Mouse (Mus musculus) gastrocnemius, postnatal 10 days (tissue): ENCODE data around the gene Slc25a22. TPM values are rescaled to one million over a fixed set of nuclear protein-coding genes. Genes with fewer than 3 reads are reported as not detected.

Source experiments
- DNase-seq: peaks from one replicate; pipeline ENCODE4 v3.0.0; 2021; ENCODE audit warnings: mixed read lengths
- long read RNA-seq, 2 experiments: library from polyadenylated mRNA; stranded (forward); transcript quantifications; one replicate each; pipeline ENCODE4 v2.0.0; 2021
- total RNA-seq, 2 experiments: library from RNA; stranded (reverse); gene quantifications; 2 replicates each; pipeline ENCODE4 v1.2.3; 2021

The Slc25a22 gene
- 10 to 100 TPM; 14.5 to 25.7 TPM for total RNA-seq
- long read RNA-seq, experiment 1, transcript Slc25a22-201 (10 exons, 2,811 nt), result major isoform, 9 of 26 reads
- long read RNA-seq, experiment 1, partial matches to known transcripts, result 3 of 26 reads
- long read RNA-seq, experiment 1, other reads (novel, unspliced or antisense), result 13 of 26 reads
- long read RNA-seq, experiment 2, full-length matches to known transcripts, result 6 of 15 reads
- long read RNA-seq, experiment 2, partial matches to known transcripts, result 1 of 15 reads
- long read RNA-seq, experiment 2, other reads (novel, unspliced or antisense), result 8 of 15 reads

GRCm38 (mm10) chr7:141437178-141438120, at the start of gene Slc25a22:
TSS of gene Slc25a22 (minus strand) at chr7:141437892.
- peak; percentile 83 for DNase-seq

DNA sequence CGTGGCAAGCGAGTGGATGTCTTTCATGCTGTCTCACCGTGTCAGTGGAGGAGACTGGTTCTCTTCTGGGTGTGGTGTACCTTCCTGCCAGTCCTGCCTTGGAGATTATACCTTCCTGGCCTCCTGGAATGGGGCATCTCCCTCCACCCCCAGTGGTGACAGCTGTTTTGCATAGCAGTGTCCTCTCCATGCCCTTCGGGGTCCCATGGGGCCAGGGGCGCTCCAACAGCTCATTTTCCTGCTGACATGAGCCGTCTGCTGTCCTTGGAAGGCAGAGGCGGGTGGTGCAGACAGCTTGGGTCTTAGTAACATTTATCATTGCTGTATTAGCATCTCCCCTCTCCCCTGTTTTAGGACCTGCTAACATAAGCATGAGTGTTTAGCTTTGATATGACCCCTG, 49.4 kb upstream of the Slc25a22 start:
- DNase-seq, result no peak

GRCm38 (mm10) chr7:141486239-141486638, 48.5 kb upstream of the Slc25a22 start:
- no peak for DNase-seq

DNA sequence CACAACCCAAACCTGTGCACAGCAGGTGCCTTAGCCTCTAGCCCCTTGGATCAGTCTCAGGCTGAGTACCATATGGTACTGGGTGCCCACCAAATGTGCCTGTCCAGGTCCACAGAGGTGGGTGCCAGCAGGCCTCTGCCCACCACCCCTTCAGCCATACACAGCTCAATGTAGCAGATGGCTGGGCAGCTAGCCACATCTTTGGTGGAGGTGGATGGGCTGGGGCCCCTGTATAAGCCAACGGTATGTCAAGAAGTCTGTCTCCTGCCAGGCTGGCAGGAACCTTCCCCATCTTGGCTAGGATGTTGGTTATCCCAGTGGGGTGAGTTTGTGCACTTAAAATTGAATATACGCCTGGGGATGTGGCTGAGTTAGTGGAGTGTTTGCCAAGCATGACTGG, 47.9 kb upstream of the Slc25a22 start:
- no peak for DNase-seq

GRCm38 (mm10) chr7:141485186-141485585, 47.5 kb upstream of the Slc25a22 start:
- DNase-seq, result no peak

DNA sequence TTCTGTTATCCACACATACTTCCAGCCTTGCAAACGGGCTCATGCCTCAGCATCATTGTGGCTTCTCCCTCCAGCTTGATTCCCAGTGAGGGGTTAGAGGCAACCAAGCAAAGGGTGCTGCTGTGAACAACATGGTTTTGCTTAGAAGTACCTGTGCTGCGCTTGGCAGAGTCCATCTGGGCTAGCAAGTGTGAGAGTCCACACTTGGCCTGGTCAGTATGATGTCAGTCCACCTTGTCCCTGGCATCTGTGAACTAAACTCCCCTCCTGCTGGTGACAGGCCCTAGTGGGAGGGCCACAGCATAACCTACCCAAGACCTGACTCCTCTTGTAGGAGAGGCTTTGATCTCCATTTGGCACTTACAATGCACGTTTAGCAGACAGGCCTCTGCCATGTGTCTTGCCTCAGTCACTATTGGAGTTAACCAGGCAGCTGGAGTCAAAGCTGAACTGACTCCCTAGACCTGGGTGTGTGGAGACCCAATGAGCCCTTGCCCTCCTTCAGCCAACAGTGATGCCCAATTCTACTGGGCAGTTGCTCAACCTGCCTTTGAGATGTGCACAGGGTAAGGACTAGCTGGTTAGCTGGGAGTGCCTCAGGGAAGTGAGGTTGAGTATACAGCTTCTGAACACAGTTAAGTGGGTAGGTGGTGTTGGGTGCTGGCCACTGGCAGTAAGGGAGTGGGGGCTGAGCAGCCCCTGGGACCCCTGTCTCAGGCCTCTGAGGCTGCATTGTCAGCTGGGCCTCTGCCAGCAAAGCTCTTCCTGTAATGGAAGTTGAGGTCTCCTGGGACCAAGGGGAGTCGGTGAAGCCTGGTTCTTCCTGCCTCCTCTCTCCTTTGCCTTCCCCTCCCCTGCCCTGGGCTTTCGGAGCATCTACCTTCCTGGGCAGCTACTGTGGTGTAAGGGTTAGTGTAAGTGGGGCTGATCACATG, 46.8 kb upstream of the Slc25a22 start:
- no peak for DNase-seq

DNA sequence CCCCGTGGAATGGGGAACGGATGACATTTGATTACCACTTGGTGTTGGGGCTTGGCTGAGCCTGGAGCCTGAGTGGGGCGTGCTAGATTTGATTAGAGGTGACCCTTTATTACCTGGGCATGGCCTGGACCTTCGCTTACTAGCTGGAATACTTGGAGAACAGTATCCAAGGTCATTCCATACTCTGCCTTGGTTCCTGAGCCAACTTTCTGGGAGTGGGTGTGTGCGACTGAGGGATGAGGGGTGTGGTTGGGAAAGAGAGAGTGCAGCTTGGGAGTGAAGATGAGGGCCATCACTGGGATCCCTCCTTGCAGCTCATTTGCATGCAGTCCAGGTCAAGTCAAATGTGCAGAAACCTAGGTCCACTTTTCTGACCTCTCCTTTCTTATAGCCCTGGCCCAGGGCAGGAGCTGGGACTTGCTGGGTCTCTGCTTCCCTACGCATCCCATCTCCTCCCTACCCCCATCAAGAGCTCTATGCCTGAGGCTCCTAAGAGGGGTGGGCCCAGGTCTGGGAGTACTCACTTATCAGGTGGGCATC, 45.5 kb upstream of the Slc25a22 start:
- no peak for DNase-seq

- DNase-seq, result no peak
Observed at GRCm38 (mm10) chr7:141482531-141483024, 44.9 kb upstream of the Slc25a22 start.

DNA sequence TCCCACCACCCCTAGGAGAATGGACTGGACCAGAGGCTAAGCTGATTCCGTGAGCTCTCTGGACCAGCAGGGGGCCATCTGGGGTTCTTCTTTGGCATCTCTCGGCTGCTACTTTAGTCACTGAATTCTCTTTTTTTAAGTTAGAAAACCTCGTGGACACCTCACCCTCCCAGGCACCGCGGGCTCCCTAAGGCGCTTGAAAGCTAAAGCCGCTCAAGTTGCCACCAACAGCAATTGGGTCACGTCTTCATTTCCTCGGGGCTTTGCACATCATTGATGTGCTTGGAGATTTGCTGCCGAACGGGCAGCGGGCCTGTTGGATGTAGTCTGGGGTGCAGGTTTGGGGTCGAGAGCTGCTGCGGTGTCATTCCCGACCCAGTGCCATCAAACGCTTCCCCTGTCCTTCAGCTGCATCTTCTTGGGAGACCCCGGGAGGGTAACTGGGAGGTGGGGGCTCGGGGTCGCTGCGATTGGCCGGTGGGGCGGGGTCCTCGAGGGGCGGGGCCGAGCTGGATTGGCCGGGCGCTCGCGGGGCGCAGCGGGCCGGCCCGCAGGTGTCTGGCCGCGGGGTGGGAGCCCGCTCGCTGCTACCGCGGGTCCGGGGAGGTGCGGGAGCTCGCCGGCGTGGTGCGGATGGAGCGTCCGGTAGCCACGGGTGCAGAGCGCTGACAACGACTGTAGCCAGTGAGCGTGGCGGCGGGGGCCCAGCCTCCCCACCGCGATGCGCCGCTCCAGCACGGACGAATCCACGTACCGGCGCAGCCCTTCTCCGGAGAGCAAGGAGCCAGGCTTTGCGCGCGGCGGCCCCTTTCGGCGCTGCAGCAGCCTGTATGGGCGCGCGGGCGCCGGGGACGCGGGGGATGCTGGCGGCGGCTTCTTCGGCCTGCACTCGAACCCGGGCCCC, 44.1 kb upstream of the Slc25a22 start:
- no peak for DNase-seq

GRCm38 (mm10) chr7:141480842-141481497, 43.3 kb upstream of the Slc25a22 start:
- DNase-seq, result peak; percentile 55

GRCm38 (mm10) chr7:141478270-141478748, 40.6 kb upstream of the Slc25a22 start:
- DNase-seq, result no peak

- DNase-seq, result no peak
Observed at GRCm38 (mm10) chr7:141477578-141478269, 40.0 kb upstream of the Slc25a22 start.

- no peak for DNase-seq
Observed at GRCm38 (mm10) chr7:141476981-141477370, 39.3 kb upstream of the Slc25a22 start.

- DNase-seq, result peak; percentile 73
Observed at GRCm38 (mm10) chr7:141476226-141476980, 38.7 kb upstream of the Slc25a22 start.

DNA sequence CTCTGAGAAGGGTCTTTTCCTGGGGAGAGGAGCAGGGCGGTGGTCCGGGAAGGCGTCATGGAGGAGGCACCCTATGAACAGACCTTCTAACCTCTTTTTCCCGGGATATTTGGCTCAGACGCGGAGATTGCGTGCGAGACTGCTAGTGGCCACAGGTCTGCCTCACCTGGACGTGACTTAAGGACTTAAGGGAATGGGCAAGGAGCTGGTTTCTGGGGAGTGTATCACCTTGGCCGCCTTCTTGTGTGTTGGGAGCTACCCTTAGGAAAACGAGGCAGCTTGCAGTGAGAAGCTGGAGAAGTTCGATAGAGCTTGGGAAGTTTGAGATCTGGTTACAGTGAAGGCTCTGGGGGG, 38.1 kb upstream of the Slc25a22 start:
- DNase-seq, result no peak

GRCm38 (mm10) chr7:141475011-141475804, 37.5 kb upstream of the Slc25a22 start, which contains the start of the genes Polr2l and Tspan4:
TSS of gene Polr2l (minus strand) at chr7:141475132.
TSS of gene Tspan4 (plus strand) at chr7:141475240.
- peak; percentile 82 for DNase-seq

- DNase-seq, result no peak
Observed at GRCm38 (mm10) chr7:141474160-141474559, 36.5 kb upstream of the Slc25a22 start.

GRCm38 (mm10) chr7:141472763-141473162, 35.1 kb upstream of the Slc25a22 start:
- no peak for DNase-seq
